In the genomic region with DNA sequence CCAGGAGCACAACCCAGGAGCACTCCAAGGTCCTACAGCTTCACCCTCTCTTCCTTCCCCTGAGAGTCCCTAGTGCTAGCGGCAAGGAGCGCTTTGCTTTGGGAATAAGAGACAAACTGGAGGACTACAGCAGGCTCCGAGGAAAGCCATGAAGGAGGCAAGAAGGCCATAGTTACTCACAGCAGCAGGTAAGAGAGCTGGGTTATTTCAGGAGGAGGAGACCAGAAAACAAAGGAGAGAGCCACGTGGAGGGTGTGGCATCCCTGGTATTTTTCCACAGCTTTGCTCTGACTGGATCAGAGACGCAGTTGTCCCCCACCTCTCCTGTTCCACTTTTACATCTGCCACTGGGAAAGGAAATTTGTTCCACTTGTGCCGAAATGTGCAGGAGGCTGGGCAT, we compare ENCODE assay signal across 10 mouse cellular contexts. TPM values are rescaled to one million over a fixed set of nuclear protein-coding genes. Genes with fewer than 3 reads are reported as not detected.
A peak's percentile ranks its signal among the peaks of the same experiment; 100 is the strongest.
DNase-seq lines count a peak whose midpoint lies in the region; ATAC-seq and TF ChIP-seq lines count a peak whose summit lies in the region.
"Had no signal": no experiment of that assay in that cellular context is flagged by ENCODE, and none has a peak within 500 bp of the region (broad histone marks: within the 10 kb centered on the region; RNA-seq: fewer than 3 reads in every experiment).

No protein-coding gene starts in this region.

- no peaks in the 10 kb centered on the region for H3K9me3 ChIP-seq in heart, embryonic 16.5 days (replicated peaks; ENCODE audit: control insufficient read depth, low read length)
- H3K9me3 ChIP-seq in lung, postnatal 0 days (ENCODE audit: low read length) = no peaks in the 10 kb centered on the region
- no peaks in the 10 kb centered on the region for H3K9me3 ChIP-seq in hindbrain, embryonic 16.5 days (ENCODE audit: control insufficient read depth, low read length)

- H3K36me3 ChIP-seq in heart, embryonic 16.5 days (ENCODE audit: control insufficient read depth, insufficient read depth) = no peaks in the 10 kb centered on the region
- H3K36me3 ChIP-seq in lung, postnatal 0 days (ENCODE audit: insufficient read depth, low read length) = no peaks in the 10 kb centered on the region
- no peaks in the 10 kb centered on the region for H3K36me3 ChIP-seq in hindbrain, embryonic 16.5 days (ENCODE audit: control insufficient read depth, insufficient read depth, low read length)

- peaks cover 30% of the 10 kb centered on the region for H3K4me1 ChIP-seq in heart, embryonic 16.5 days (ENCODE audit: control insufficient read depth, insufficient read depth, low read length)
- peaks cover 6% of the 10 kb centered on the region; the same call in 1 of the 2 replicates for H3K4me1 ChIP-seq in lung, postnatal 0 days (ENCODE audit: insufficient read depth, low read depth, low read length)
- no peaks in the 10 kb centered on the region; the same call in 1 of the 2 replicates for H3K4me1 ChIP-seq in hindbrain, embryonic 16.5 days (ENCODE audit: control insufficient read depth, insufficient read depth, low read depth, low read length)

- DNase-seq in layer of hippocampus, adult 2 months (ENCODE audit: low spot score in 2 of 2) = no peak
- no peak for DNase-seq in layer of hippocampus, adult 11-12 months (ENCODE audit: low spot score)
- DNase-seq in adrenal gland, adult 8-10 months = peak; percentile 61
- peak; percentile 26 for DNase-seq in lung, postnatal 0 days (ENCODE audit: low spot score)
- DNase-seq in yolk sac, embryonic 10.5 days (ENCODE audit: low spot score) = no peak
- DNase-seq: cerebellum, adult 9-10 months; right cerebral cortex, adult 18-20 months had no signal

- 39% methylated on average over 6 of the region's 6 CpGs for WGBS in heart, embryonic 16.5 days
- 44% methylated on average over 6 of the region's 6 CpGs for WGBS in lung, postnatal 0 days
- 53% methylated on average over 6 of the region's 6 CpGs for WGBS in hindbrain, embryonic 16.5 days

- TF ChIP-seq EP300 in lung, postnatal 0 days (IDR thresholded peaks at IDR 0.05) = no peak

- H3K4me2 ChIP-seq in heart, embryonic 16.5 days (ENCODE audit: low read depth, low read length) = peak overlapping the region; percentile 10; the same call in 1 of the 2 replicates
- H3K4me2 ChIP-seq in lung, postnatal 0 days (replicated peaks; ENCODE audit: low read depth, low read length) = no peak overlapping the region
- no peak overlapping the region for H3K4me2 ChIP-seq in hindbrain, embryonic 16.5 days (ENCODE audit: low read length)

- H3K27ac ChIP-seq in layer of hippocampus, adult 2 months = peak overlapping the region; percentile 46; the same call in 1 of the 2 replicates
- H3K27ac ChIP-seq in heart, embryonic 16.5 days (ENCODE audit: low read length) = peak overlapping the region; percentile 73
- H3K27ac ChIP-seq in lung, postnatal 0 days (ENCODE audit: low read length) = peak overlapping the region; percentile 17; the same call in 1 of the 2 replicates
- H3K27ac ChIP-seq in hindbrain, embryonic 16.5 days (ENCODE audit: low read depth, low read length) = no peak overlapping the region
- H3K27ac ChIP-seq: liver, embryonic 14.5 days had no signal

- H3K9ac ChIP-seq in heart, embryonic 16.5 days (ENCODE audit: low read length) = peak overlapping the region; percentile 58
- no peak overlapping the region for H3K9ac ChIP-seq in lung, postnatal 0 days (replicated peaks; ENCODE audit: low read depth)
- no peak overlapping the region for H3K9ac ChIP-seq in hindbrain, embryonic 16.5 days (ENCODE audit: low read depth, low read length)
- H3K9ac ChIP-seq: liver, embryonic 14.5 days had no signal

- H3K27me3 ChIP-seq in heart, embryonic 16.5 days (ENCODE audit: control insufficient read depth, insufficient read depth, low read length) = no peaks in the 10 kb centered on the region
- no peaks in the 10 kb centered on the region for H3K27me3 ChIP-seq in lung, postnatal 0 days (replicated peaks; ENCODE audit: insufficient read depth, low read length)
- no peaks in the 10 kb centered on the region for H3K27me3 ChIP-seq in hindbrain, embryonic 16.5 days (replicated peaks; ENCODE audit: control insufficient read depth, insufficient read depth, low read length)

- ATAC-seq in heart, embryonic 16.5 days (replicated peaks; ENCODE audit: extremely low read depth, insufficient read depth, low FRiP score) = no peak
- ATAC-seq in lung, postnatal 0 days = peak; percentile 49; the same call in 1 of the 2 replicates
- no peak for ATAC-seq in hindbrain, embryonic 16.5 days

- TF ChIP-seq CTCF in layer of hippocampus, adult 2 months (conservative IDR thresholded peaks at IDR 0.05) = no peak
- TF ChIP-seq CTCF in lung, postnatal 0 days (IDR thresholded peaks at IDR 0.05) = no peak

- H3K4me3 ChIP-seq in layer of hippocampus, adult 2 months = no peak overlapping the region
- no peak overlapping the region for H3K4me3 ChIP-seq in heart, embryonic 16.5 days (ENCODE audit: low read length)
- H3K4me3 ChIP-seq in lung, postnatal 0 days (ENCODE audit: low read depth, low read length) = no peak overlapping the region
- H3K4me3 ChIP-seq in hindbrain, embryonic 16.5 days (ENCODE audit: low read length) = no peak overlapping the region

RNA-seq across cellular contexts. Expression of a gene that starts 16.6 kb away (rescaled TPM):
- total RNA-seq in layer of hippocampus, adult 2 months (2021) = 100 to 1,000 TPM; 103 to 104 TPM
- total RNA-seq in adrenal gland, adult 8-10 months (2022) = 100 to 1,000 TPM; 398 to 743 (median 524) TPM
- polyA plus RNA-seq in heart, embryonic 16.5 days (2015; fragmentation: Nextera tagmentation; extraction: Ambion mirVana) = 54.3 and 54.9 TPM in 2 replicates
- polyA plus RNA-seq in lung, postnatal 0 days (2015; fragmentation: Nextera tagmentation; extraction: Ambion mirVana) = 58.4 and 63.1 TPM in 2 replicates
- 98.8 and 112 TPM in 2 replicates for polyA plus RNA-seq in hindbrain, embryonic 16.5 days (2015; fragmentation: Nextera tagmentation; extraction: Ambion mirVana)

RNA-seq across cellular contexts. Expression of a gene that starts 37.5 kb away (rescaled TPM):
- 10 to 100 TPM; 32.7 to 39.2 TPM for total RNA-seq in layer of hippocampus, adult 2 months (2021)
- total RNA-seq in adrenal gland, adult 8-10 months (2022) = 10 to 100 TPM; 20.6 to 38.9 (median 30.3) TPM
- polyA plus RNA-seq in heart, embryonic 16.5 days (2015; fragmentation: Nextera tagmentation; extraction: Ambion mirVana) = 10.0 and 10.2 TPM in 2 replicates
- polyA plus RNA-seq in lung, postnatal 0 days (2015; fragmentation: Nextera tagmentation; extraction: Ambion mirVana) = 13.1 and 13.2 TPM in 2 replicates
- polyA plus RNA-seq in hindbrain, embryonic 16.5 days (2015; fragmentation: Nextera tagmentation; extraction: Ambion mirVana) = 22.5 and 24.1 TPM in 2 replicates

Comparison
In these comparisons a context has a peak if more than half of its experiments do, and no peak if none do; other contexts are left out.
1. DNase-seq: peak in adrenal gland, adult 8-10 months (single experiment) and lung, postnatal 0 days (single experiment); none in layer of hippocampus, adult 2 months (0 of 2), layer of hippocampus, adult 11-12 months (single experiment) and yolk sac, embryonic 10.5 days (single experiment).